Mouse (Mus musculus) heart, embryonic 15.5 days (tissue): ENCODE measurements around the gene 4933427D14Rik. TPM values are rescaled to one million over a fixed set of nuclear protein-coding genes. Genes with fewer than 3 reads are reported as not detected.
"Not testable (repeated sequence)": the region's sequence is repeated elsewhere in the genome, so short reads cannot be mapped to it uniquely, and the experiment has no call there.

ENCODE experiments used
- ATAC-seq: fragments of 200-750 bp; cut with Nextera tagmentation; replicated peaks from 2 replicates; pipeline ENCODE4 v1.8.0; 2017; ENCODE audit warnings: low read depth, moderate TSS enrichment; ENCODE audit not compliant: insufficient number of reproducible peaks, insufficient read depth, low FRiP score
- H3K27ac ChIP-seq: fragments of 300-500 bp; sonication (generic); 2 replicates; pipeline ENCODE4 v1.5.1; 2015; ENCODE audit warnings: mild to moderate bottlenecking, inconsistent platforms
- H3K27me3 ChIP-seq: fragments of 300-500 bp; sonication (generic); 2 replicates; pipeline ENCODE4 v1.6.1; 2015; ENCODE audit warnings: inconsistent platforms
- H3K36me3 ChIP-seq: fragments of 300-500 bp; sonication (generic); 2 replicates; pipeline ENCODE4 v1.6.1; 2015; ENCODE audit warnings: mild to moderate bottlenecking, inconsistent platforms
- H3K4me1 ChIP-seq: fragments of 300-500 bp; sonication (generic); replicated peaks from 2 replicates; pipeline ENCODE4 v1.6.1; 2015; ENCODE audit warnings: inconsistent platforms
- H3K4me2 ChIP-seq: fragments of 300-500 bp; sonication (generic); 2 replicates; pipeline ENCODE4 v1.6.1; 2015; ENCODE audit warnings: inconsistent platforms, mild to moderate bottlenecking, moderate library complexity
- H3K4me3 ChIP-seq: fragments of 300-500 bp; sonication (generic); 2 replicates; pipeline ENCODE4 v1.5.1; 2015; ENCODE audit warnings: mild to moderate bottlenecking, inconsistent platforms
- H3K9ac ChIP-seq: fragments of 300-500 bp; sonication (generic); 2 replicates; pipeline ENCODE4 v1.6.1; 2015; ENCODE audit warnings: mild to moderate bottlenecking, inconsistent platforms
- H3K9me3 ChIP-seq: fragments of 300-500 bp; sonication (generic); replicated peaks from 2 replicates; pipeline ENCODE4 v1.6.1; 2016; ENCODE audit warnings: inconsistent platforms
- WGBS: fragments of 180-500 bp; shearing (Covaris S2); methylation state at CpG from one replicate; pipeline ENCODE4 v1.1.7; 2015; ENCODE audit warnings: mixed read lengths; 5-methylcytosine and 5-hydroxymethylcytosine counted together
- polyA plus RNA-seq: library from polyadenylated mRNA; unstranded; fragments of >200 nt; fragmentation: Nextera tagmentation; extraction: Ambion mirVana; gene quantifications from 2 replicates; pipeline ENCODE4 v1.2.1, GENCODE M21; 2015

4933427D14Rik gene
- polyA plus RNA-seq, 1 experiment from 2014 or later = 6.1 TPM

DNA sequence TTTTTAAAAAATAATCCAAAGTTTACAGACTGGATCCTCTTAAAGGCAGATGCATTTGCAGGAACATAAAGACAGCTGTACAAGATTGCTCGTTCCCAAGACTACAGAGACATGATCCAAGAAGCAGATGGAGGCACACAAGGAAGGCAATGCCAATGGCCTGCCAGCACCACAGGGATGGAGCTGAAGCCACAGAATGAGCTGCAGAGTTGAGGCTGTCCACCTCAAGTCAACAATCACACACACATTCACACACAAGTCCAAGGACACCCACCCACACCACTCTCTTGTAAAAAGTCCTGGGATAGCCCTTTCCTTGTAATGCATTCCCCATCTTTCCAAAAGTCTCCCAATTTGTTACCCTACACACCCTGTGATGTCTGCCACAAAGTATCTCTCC lies 3.8 kb downstream of the 4933427D14Rik start:
- Histone ChIP-seq H3K4me3 (no peak overlapping the region), H3K27ac (no peak overlapping the region), H3K27me3 (no peaks in the 10 kb centered on the region), H3K9me3 (no peaks in the 10 kb centered on the region), H3K4me2 (no peak overlapping the region), H3K36me3 (peaks cover 8% of the 10 kb centered on the region), H3K4me1 (peaks cover 19% of the 10 kb centered on the region), H3K9ac (no peak overlapping the region)
- WGBS = 85% methylated on average over 1 of the region's 1 CpGs
- no peak for ATAC-seq

DNA sequence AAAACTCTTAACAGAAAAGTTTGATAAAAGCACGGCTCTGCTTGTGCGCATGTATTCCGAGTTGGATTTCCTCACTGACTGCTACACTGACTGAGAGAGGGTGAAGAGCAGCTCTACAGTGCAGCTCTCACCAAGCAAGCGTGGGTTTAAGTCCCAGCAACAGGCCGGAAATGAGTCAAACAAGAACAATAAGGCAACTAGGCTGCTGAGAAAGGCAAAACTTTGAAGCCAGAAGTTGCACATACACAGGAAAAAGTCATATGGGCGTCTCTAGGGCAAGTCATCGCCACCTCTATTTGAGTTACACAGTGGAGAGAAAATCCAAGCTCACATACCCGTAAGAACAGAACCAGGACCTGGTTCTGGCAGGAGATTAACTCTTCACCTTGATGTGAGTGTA lies 10.8 kb downstream of the 4933427D14Rik start:
- H3K27me3 ChIP-seq = no peaks in the 10 kb centered on the region
- no peak overlapping the region for H3K4me3 ChIP-seq
- no peak for ATAC-seq
- H3K36me3 ChIP-seq = peaks cover 17% of the 10 kb centered on the region
- no peaks in the 10 kb centered on the region for H3K9me3 ChIP-seq
- no peak overlapping the region for H3K9ac ChIP-seq
- H3K4me1 ChIP-seq = no peaks in the 10 kb centered on the region
- WGBS = 74% methylated on average over 8 of the region's 8 CpGs
- H3K27ac ChIP-seq = peak overlapping the region; percentile 50; the same call in 1 of the 2 replicates
- H3K4me2 ChIP-seq = no peak overlapping the region

DNA sequence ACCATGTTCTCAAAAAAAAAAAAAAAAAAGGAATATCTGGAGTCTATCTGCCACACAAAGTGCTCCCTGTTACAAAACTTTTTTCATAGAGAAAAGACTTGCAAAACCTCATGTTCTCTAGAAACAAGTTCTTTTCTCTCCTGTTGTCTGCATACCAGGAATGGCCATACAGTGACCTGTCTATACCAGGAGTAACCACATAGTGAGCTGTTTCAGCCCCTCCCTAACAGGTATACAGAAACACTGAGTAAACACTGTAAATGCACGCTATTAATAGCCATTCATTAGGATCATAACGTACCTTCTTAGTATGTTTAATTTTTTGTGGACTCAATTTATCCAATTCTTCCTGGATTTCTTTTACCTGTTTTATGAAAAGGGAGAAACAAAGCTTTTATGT lies 13.0 kb downstream of the 4933427D14Rik start:
- peaks cover 34% of the 10 kb centered on the region for H3K36me3 ChIP-seq
- ATAC-seq = no peak
- 89% methylated on average over 2 of the region's 2 CpGs for WGBS
- H3K9me3 ChIP-seq = no peaks in the 10 kb centered on the region
- no peak overlapping the region for H3K9ac ChIP-seq
- H3K27ac ChIP-seq = no peak overlapping the region
- no peaks in the 10 kb centered on the region for H3K27me3 ChIP-seq
- no peak overlapping the region for H3K4me3 ChIP-seq
- H3K4me1 ChIP-seq = no peaks in the 10 kb centered on the region
- no peak overlapping the region for H3K4me2 ChIP-seq

DNA sequence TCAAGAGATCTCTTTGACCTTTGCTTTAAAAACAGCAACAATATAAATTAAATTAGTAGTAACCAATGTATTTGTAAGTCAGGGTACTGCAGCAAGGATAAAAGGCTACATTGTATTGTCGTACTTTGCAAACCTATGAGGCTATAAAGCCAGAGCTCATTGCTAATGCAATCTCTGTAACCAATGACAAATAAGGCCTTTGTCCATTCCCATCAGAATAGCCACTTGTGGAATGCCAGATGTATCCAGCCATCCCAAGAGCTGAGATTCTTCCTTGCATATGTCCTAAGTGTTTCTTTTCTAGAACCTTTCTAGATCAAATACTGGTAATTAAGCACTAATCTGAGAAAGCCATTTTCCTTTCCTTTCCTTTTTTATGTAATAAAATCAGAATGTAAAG lies 16.4 kb downstream of the 4933427D14Rik start:
- Histone ChIP-seq H3K4me1 (no peaks in the 10 kb centered on the region), H3K9me3 (no peaks in the 10 kb centered on the region), H3K9ac (no peak overlapping the region), H3K4me2 (no peak overlapping the region), H3K27ac (no peak overlapping the region), H3K36me3 (peaks cover 33% of the 10 kb centered on the region), H3K27me3 (no peaks in the 10 kb centered on the region), H3K4me3 (no peak overlapping the region)
- WGBS = 93% methylated on average over 1 of the region's 1 CpGs
- no peak for ATAC-seq

DNA sequence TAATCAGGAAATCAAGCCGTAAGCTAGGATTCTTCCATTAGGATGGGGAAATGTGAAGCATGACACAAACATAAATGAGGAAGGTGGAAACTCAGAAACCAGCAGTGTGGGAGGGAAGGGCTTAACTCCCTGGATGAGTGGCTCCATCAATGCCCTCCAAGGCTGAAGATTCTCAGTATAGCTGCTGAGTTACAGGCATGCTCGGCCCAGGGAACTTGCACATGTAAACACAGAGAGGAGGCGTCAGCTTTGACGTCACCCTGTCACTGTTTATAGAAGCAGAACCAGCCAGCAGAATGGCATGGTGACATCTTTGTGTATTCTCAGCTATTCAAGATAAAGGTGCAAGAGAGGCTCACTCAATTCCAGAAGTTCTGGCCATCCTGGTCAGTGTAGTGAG lies 23.0 kb downstream of the 4933427D14Rik start:
- Histone ChIP-seq H3K36me3 (peaks cover 11% of the 10 kb centered on the region), H3K27me3 (no peaks in the 10 kb centered on the region), H3K27ac (no peak overlapping the region), H3K4me3 (no peak overlapping the region), H3K4me1 (no peaks in the 10 kb centered on the region), H3K9ac (no peak overlapping the region), H3K4me2 (no peak overlapping the region), H3K9me3 (no peaks in the 10 kb centered on the region)
- ATAC-seq = no peak
- 72% methylated on average over 4 of the region's 4 CpGs for WGBS

DNA sequence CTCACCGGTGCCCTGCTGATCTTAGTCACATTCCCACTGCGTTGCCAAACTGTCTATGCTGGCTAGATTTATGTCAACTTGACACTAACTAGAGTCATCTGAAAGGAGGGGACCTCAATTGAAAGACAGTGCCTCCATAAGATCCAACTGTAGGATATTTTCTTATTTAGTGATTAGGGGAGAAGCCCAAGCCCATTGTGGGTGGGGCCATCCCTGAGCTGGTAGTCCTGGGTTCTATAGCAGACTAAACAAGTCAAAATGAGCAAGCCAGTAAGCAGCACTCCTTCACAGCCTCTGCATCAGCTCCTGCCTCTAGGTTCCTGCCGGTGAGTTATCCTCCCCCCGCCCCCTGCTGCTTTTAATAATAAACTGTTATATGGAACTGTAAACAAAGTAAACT lies 26.1 kb downstream of the 4933427D14Rik start:
- no peak overlapping the region for H3K4me3 ChIP-seq
- no peaks in the 10 kb centered on the region for H3K9me3 ChIP-seq
- no peak for ATAC-seq
- peaks cover 23% of the 10 kb centered on the region; the same call in 1 of the 2 replicates for H3K36me3 ChIP-seq
- H3K4me1 ChIP-seq = no peaks in the 10 kb centered on the region
- H3K4me2 ChIP-seq = no peak overlapping the region
- H3K27ac ChIP-seq = no peak overlapping the region
- 88% methylated on average over 4 of the region's 4 CpGs for WGBS
- no peak overlapping the region for H3K9ac ChIP-seq
- H3K27me3 ChIP-seq = no peaks in the 10 kb centered on the region

DNA sequence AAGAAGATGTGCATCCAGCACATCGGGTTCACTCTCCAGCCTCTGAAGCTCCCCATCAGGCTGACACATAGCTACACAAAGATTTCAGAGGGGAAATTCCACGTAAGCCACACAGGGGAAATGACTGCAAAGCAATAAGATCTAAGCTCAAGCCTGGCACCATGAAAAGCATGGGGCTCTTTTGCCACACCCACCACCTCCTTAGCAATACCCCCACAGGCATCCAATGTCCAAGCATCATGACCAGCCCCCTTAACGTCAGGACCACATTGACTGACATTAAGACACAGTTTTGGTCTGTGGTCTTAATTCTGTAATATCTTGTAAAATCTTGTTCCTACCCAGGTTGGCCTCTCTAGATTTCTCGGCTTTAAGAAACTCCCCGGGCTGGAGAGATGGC lies 26.7 kb downstream of the 4933427D14Rik start:
- H3K4me3 ChIP-seq = no peak overlapping the region
- H3K9ac ChIP-seq = no peak overlapping the region
- 85% methylated on average over 5 of the region's 5 CpGs for WGBS
- ATAC-seq = no peak
- H3K4me2 ChIP-seq = no peak overlapping the region
- H3K36me3 ChIP-seq = peaks cover 28% of the 10 kb centered on the region
- no peak overlapping the region for H3K27ac ChIP-seq
- H3K9me3 ChIP-seq = no peaks in the 10 kb centered on the region
- no peaks in the 10 kb centered on the region for H3K27me3 ChIP-seq
- H3K4me1 ChIP-seq = no peaks in the 10 kb centered on the region

DNA sequence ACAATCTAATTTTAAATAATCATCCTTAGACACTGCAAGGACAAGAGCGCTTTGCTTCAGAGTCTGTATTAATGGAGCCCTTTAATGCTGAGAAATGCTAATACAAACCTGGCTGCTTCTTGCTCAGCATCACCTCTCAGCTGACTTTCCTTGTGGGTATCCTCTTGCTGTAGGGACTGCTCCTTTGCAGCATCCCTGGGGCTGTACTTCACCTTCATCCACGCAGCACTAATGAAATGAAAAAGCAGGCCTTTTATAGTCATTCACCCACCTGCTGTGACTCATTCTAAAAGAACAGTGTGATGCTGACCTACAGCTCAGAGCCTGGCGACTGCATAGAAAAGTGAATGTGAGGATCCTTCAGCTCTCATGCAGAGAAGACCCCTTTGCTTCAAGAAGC lies 30.7 kb downstream of the 4933427D14Rik start:
- Histone ChIP-seq H3K36me3 (peaks cover 39% of the 10 kb centered on the region), H3K27me3 (no peaks in the 10 kb centered on the region), H3K4me3 (no peak overlapping the region), H3K4me1 (no peaks in the 10 kb centered on the region), H3K27ac (no peak overlapping the region), H3K4me2 (no peak overlapping the region), H3K9ac (no peak overlapping the region), H3K9me3 (no peaks in the 10 kb centered on the region)
- 76% methylated on average over 3 of the region's 3 CpGs for WGBS
- no peak for ATAC-seq

DNA sequence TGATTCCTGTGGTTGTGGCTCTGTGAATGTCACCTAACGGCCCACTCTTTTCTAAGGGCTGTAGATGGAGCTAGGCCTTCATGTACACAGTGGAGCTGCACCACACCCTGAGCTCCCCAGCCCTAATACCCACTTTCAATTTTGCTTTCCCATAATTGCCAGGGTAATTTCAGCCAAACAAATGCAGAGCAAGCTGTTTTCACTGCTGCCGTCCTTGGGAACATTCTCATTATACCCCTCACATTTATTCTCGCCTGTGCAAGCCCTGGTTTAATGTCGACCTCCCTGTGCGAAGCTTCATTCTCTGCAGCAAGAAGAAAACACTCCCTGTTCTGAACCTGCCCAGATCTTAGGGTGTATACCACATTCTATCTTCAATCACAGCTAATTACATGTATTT lies 31.3 kb downstream of the 4933427D14Rik start:
- H3K9me3 ChIP-seq = no peaks in the 10 kb centered on the region
- no peak overlapping the region for H3K9ac ChIP-seq
- H3K4me2 ChIP-seq = no peak overlapping the region
- H3K4me3 ChIP-seq = no peak overlapping the region
- H3K27me3 ChIP-seq = no peaks in the 10 kb centered on the region
- peaks cover 39% of the 10 kb centered on the region for H3K36me3 ChIP-seq
- no peak overlapping the region for H3K27ac ChIP-seq
- no peak for ATAC-seq
- 90% methylated on average over 5 of the region's 5 CpGs for WGBS
- no peaks in the 10 kb centered on the region for H3K4me1 ChIP-seq

DNA sequence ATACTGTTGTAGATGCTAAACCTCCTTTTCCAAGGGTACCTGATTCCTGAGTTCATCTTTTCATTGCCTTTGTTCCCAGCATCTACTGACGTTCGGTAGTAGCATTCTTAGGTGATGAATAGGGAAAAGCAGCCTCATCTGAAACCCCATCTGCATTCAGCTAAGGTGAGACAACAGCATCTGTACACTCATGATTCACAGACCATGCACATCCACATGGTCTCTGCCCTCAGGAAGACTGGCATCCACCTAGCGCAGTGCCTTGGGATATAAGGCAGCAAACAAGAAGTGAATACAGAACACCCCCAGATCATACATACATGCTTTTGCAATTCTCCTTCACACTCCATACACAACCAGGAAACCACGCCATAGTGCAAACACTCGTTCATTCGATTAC lies 32.5 kb downstream of the 4933427D14Rik start:
- 87% methylated on average over 6 of the region's 6 CpGs for WGBS
- no peaks in the 10 kb centered on the region for H3K27me3 ChIP-seq
- H3K4me2 ChIP-seq = no peak overlapping the region
- H3K27ac ChIP-seq = no peak overlapping the region
- peaks cover 44% of the 10 kb centered on the region for H3K36me3 ChIP-seq
- no peak overlapping the region for H3K9ac ChIP-seq
- no peaks in the 10 kb centered on the region for H3K4me1 ChIP-seq
- H3K4me3 ChIP-seq = no peak overlapping the region
- ATAC-seq = no peak
- H3K9me3 ChIP-seq = no peaks in the 10 kb centered on the region

DNA sequence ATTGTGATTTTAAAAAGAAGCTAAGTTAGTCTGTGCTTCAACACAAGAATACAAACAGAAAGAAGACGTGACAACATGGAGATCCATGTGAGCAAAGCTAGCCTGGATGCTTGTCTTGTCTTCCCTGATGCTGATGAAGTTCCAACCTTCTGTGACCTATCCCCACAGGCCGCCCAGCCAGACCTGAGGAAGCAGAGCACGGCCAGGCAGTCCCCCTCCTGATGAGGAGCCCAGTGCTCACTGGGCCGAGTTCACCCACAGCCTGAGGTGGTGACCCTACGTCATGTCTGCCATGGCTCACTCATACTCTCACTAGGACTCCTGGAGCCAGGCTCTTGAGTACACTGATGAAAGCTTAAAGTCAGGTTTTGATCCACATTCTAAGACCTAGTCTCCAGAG lies 33.8 kb downstream of the 4933427D14Rik start:
- H3K27me3 ChIP-seq = no peaks in the 10 kb centered on the region
- H3K27ac ChIP-seq = no peak overlapping the region
- no peak overlapping the region for H3K4me3 ChIP-seq
- 81% methylated on average over 5 of the region's 5 CpGs for WGBS
- H3K4me2 ChIP-seq = no peak overlapping the region
- no peak for ATAC-seq
- no peaks in the 10 kb centered on the region for H3K4me1 ChIP-seq
- H3K36me3 ChIP-seq = peaks cover 38% of the 10 kb centered on the region
- no peak overlapping the region for H3K9ac ChIP-seq
- no peaks in the 10 kb centered on the region for H3K9me3 ChIP-seq

DNA sequence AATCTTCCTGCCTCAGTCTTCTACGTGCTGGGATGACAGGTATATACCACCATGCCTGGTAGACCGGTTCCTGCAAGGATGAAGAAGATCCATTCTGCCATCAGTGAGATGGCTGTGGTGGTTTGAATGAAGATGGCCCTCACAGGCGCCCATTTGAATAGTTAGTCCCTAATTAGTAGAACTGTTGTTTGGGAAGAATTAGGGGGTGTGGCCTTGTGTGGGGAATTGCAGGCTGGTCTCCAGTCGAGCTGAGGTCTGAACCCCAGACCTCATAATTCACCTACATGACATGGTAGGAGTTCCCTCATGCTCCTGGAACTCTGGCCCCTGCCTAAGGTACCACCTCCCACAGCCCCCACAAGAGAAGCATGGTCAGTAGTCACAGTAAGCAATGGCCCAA lies 35.4 kb downstream of the 4933427D14Rik start:
- not testable (repeated sequence) for H3K27ac ChIP-seq, H3K4me3 ChIP-seq, H3K9ac ChIP-seq, H3K4me1 ChIP-seq, H3K9me3 ChIP-seq, H3K27me3 ChIP-seq, ATAC-seq, H3K4me2 ChIP-seq
- WGBS = 87% methylated on average over 4 of the region's 4 CpGs
- peaks cover 25% of the 10 kb centered on the region for H3K36me3 ChIP-seq
